Mouse (Mus musculus): ENCODE results near the gene Dmpk. TPM values are rescaled to one million over a fixed set of nuclear protein-coding genes. Genes with fewer than 3 reads are reported as not detected.

Gene Dmpk
- polyA plus RNA-seq (2014; fragmentation: Nextera tagmentation; extraction: Ambion mirVana) = 12.4 and 13.9 TPM in 2 replicates

DNA sequence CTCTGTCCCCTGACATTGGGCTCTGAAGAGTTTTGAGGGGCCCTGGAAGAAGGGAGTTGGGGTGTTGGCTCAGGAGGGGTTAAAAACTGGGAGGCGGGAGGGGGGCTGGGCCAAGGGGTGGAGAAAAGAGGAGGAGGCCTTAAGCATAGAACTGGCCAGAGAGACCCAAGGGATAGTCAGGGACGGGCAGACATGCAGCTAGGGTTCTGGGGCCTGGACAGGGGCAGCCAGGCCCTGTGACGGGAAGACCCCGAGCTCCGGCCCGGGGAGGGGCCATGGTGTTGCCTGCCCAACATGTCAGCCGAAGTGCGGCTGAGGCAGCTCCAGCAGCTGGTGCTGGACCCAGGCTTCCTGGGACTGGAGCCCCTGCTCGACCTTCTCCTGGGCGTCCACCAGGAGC is at the start of gene Dmpk:
Dmpk (plus strand) TSS at position 149 of the 400 bp plus-strand sequence.
- DNase-seq (ENCODE audit: low spot score) (no peak), ATAC-seq (replicated peaks; ENCODE audit: low FRiP score) (no peak)
- Histone ChIP-seq H3K27me3 (replicated peaks; ENCODE audit: control insufficient read depth, insufficient read depth, low read length) (peaks cover 32% of the 10 kb centered on the region), H3K4me1 (replicated peaks; ENCODE audit: control insufficient read depth, insufficient read depth, low read length) (peaks cover 38% of the 10 kb centered on the region), H3K27ac (ENCODE audit: low read depth, low read length) (no peak within 1 kb of the TSS), H3K4me3 (ENCODE audit: low read depth, low read length) (peak within 1 kb of the TSS; percentile 16; the same call in 1 of the 2 replicates), H3K9me3 (ENCODE audit: control insufficient read depth, low read length) (no peaks in the 10 kb centered on the region), H3K4me2 (peak within 1 kb of the TSS; percentile 33), H3K36me3 (ENCODE audit: control insufficient read depth, insufficient read depth, low read length) (peaks cover 37% of the 10 kb centered on the region), H3K9ac (ENCODE audit: low read depth, low read length) (no peak within 1 kb of the TSS)
- WGBS = 59% methylated on average over 10 of the region's 10 CpGs

DNA sequence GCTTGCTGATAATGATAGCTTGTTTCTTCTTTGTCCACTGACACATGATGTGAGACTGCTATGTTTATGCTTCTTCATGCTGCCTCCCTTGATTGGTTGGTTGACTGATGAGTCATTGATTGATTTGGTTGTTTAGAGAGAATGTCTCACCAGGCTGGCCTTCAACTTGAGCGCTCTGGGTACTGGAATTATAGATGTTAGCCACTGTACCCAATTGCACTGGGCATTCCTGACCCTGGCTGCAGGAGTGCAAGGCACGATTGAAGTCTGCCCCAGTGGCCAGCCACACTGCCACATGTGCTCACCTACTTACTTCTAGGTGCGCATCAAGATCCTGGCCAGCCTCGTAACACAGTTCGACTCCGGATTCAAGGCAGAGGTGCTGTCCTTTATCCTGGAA is 39.0 kb upstream of the Dmpk start:
- Histone ChIP-seq H3K4me1 (replicated peaks; ENCODE audit: control insufficient read depth, insufficient read depth, low read length) (no peaks in the 10 kb centered on the region), H3K9ac (ENCODE audit: low read depth, low read length) (no peak overlapping the region), H3K27ac (ENCODE audit: low read depth, low read length) (no peak overlapping the region), H3K4me2 (no peak overlapping the region), H3K4me3 (ENCODE audit: low read depth, low read length) (no peak overlapping the region), H3K27me3 (replicated peaks; ENCODE audit: control insufficient read depth, insufficient read depth, low read length) (no peaks in the 10 kb centered on the region), H3K36me3 (ENCODE audit: control insufficient read depth, insufficient read depth, low read length) (peaks cover 90% of the 10 kb centered on the region), H3K9me3 (ENCODE audit: control insufficient read depth, low read length) (no peaks in the 10 kb centered on the region)
- no peak for DNase-seq (ENCODE audit: low spot score)
- WGBS = 96% methylated on average over 6 of the region's 6 CpGs
- no peak for ATAC-seq (replicated peaks; ENCODE audit: low FRiP score)

DNA sequence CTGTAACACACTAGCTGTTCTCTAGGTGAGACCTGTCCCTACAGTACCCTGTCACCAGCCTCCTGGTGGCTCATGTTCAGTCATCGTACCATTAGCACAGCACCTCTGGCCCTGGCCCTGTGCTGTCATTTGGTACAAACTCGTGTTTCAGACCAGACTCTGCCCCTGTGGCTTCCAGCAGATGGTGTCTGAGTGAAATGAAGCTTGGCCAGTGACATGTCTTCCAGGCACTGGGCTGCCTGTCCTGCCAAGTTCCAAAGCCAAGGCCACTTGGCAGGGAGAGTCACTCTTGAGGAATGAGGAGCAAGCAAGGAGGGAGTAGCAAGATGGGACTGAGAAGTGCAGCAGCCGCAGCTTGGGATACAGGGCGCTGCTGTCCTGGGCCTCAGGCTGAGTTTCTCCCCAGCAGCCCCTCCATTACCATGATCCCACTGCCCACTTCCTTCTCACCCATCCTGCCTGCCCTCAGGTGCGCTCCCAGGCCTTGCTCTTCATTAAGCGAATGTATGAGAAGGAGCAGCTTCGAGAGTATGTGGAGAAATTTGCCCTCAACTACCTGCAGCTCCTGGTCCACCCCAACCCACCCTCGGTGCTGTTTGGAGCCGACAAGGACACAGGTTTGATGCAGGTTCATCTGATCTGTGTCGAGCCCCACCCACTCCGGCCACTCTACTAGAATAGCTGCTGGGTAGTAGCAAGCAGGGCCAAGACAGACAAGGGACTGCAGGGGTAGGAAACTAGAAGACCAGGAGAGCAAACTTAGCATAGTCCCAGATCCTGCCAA is 37.2 kb upstream of the Dmpk start:
- ATAC-seq (replicated peaks; ENCODE audit: low FRiP score) (peak; percentile 22; the same call in 1 of the 2 replicates), DNase-seq (ENCODE audit: low spot score) (no peak)
- H3K27me3 ChIP-seq (replicated peaks; ENCODE audit: control insufficient read depth, insufficient read depth, low read length) = no peaks in the 10 kb centered on the region
- peaks cover 86% of the 10 kb centered on the region for H3K36me3 ChIP-seq (ENCODE audit: control insufficient read depth, insufficient read depth, low read length)
- no peak overlapping the region for H3K9ac ChIP-seq (ENCODE audit: low read depth, low read length)
- H3K4me1 ChIP-seq (replicated peaks; ENCODE audit: control insufficient read depth, insufficient read depth, low read length) = no peaks in the 10 kb centered on the region
- H3K27ac ChIP-seq (ENCODE audit: low read depth, low read length) = no peak overlapping the region
- H3K4me3 ChIP-seq (ENCODE audit: low read depth, low read length) = no peak overlapping the region
- WGBS = 88% methylated on average over 11 of the region's 11 CpGs
- no peak overlapping the region for H3K4me2 ChIP-seq
- no peaks in the 10 kb centered on the region for H3K9me3 ChIP-seq (ENCODE audit: control insufficient read depth, low read length)

DNA sequence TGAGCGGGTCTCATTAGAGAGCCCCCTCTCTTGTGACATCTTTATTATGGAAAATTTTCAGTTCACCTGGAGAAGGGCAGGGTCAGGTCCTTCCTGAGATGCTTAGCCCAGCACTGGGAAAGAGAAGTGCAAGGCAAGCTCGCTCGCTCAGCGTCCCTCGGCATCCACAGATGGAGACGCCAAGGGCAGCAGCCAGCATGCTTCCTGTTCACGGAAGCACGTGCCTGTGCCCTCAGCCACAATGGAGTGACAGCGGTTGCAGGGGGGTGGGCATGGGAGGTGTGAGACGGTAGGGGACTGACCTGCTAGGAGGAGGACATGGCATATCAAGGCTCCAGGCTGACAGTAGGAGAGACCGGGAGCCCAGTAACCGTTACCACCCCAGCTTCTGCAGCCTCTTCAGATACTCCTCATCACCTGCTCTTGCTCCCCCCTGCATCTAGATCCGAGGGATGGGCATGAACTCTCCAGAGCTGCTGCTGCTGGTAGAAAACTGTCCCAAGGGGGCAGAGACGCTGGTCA is 35.6 kb upstream of the Dmpk start:
- Histone ChIP-seq H3K36me3 (ENCODE audit: control insufficient read depth, insufficient read depth, low read length) (peaks cover 74% of the 10 kb centered on the region), H3K27ac (ENCODE audit: low read depth, low read length) (no peak overlapping the region), H3K9ac (ENCODE audit: low read depth, low read length) (no peak overlapping the region), H3K27me3 (replicated peaks; ENCODE audit: control insufficient read depth, insufficient read depth, low read length) (no peaks in the 10 kb centered on the region), H3K4me2 (no peak overlapping the region), H3K4me1 (replicated peaks; ENCODE audit: control insufficient read depth, insufficient read depth, low read length) (no peaks in the 10 kb centered on the region), H3K9me3 (ENCODE audit: control insufficient read depth, low read length) (no peaks in the 10 kb centered on the region), H3K4me3 (ENCODE audit: low read depth, low read length) (no peak overlapping the region)
- no peak for DNase-seq (ENCODE audit: low spot score)
- 83% methylated on average over 14 of the region's 14 CpGs for WGBS
- no peak for ATAC-seq (replicated peaks; ENCODE audit: low FRiP score)

DNA sequence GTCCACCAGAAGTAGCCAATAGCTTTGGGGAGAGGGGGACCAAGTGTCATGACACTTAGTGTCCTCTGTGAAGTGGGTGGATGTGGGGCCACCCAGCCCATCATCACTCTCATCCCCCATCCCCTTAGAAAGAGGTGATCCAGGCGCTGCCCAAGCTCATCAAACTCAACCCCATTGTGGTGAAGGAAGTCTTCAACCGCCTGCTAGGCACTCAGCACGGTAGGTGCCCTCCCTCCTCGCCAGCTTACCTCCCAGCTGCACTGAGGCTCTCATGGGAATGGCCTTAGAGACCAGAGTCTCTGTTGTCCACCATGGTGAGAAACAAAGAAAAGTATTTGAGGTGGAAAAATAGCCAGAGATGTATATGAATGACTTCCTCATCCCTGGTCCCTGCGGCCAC is 34.4 kb upstream of the Dmpk start:
- Histone ChIP-seq H3K27ac (ENCODE audit: low read depth, low read length) (no peak overlapping the region), H3K4me1 (replicated peaks; ENCODE audit: control insufficient read depth, insufficient read depth, low read length) (no peaks in the 10 kb centered on the region), H3K9ac (ENCODE audit: low read depth, low read length) (no peak overlapping the region), H3K9me3 (ENCODE audit: control insufficient read depth, low read length) (no peaks in the 10 kb centered on the region), H3K4me3 (ENCODE audit: low read depth, low read length) (no peak overlapping the region), H3K27me3 (replicated peaks; ENCODE audit: control insufficient read depth, insufficient read depth, low read length) (no peaks in the 10 kb centered on the region), H3K4me2 (no peak overlapping the region), H3K36me3 (ENCODE audit: control insufficient read depth, insufficient read depth, low read length) (peaks cover 67% of the 10 kb centered on the region)
- 86% methylated on average over 5 of the region's 5 CpGs for WGBS
- no peak for DNase-seq (ENCODE audit: low spot score)
- no peak for ATAC-seq (replicated peaks; ENCODE audit: low FRiP score)

DNA sequence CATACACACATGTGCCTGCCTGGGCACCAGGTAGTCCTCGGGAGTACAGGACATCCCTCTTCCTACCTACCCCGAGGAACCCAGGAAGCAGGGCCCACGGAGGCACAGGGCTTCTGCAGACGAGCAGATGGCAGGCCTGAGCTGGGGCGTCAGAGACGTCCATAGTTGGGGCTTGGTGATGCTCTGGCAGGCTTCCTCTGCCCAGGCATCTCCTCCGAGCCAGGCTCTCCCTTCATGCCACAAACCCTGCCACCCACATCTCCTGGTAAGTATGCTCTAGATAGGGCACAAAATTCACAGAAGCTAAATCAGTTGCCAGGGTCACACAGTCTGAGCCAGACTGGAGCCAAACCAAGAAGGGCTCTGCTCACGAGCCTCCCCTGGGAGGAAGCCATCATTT is 33.5 kb upstream of the Dmpk start:
- Histone ChIP-seq H3K4me3 (ENCODE audit: low read depth, low read length) (no peak overlapping the region), H3K27ac (ENCODE audit: low read depth, low read length) (no peak overlapping the region), H3K9ac (ENCODE audit: low read depth, low read length) (no peak overlapping the region), H3K4me1 (replicated peaks; ENCODE audit: control insufficient read depth, insufficient read depth, low read length) (no peaks in the 10 kb centered on the region), H3K36me3 (ENCODE audit: control insufficient read depth, insufficient read depth, low read length) (peaks cover 58% of the 10 kb centered on the region), H3K27me3 (replicated peaks; ENCODE audit: control insufficient read depth, insufficient read depth, low read length) (no peaks in the 10 kb centered on the region), H3K4me2 (no peak overlapping the region), H3K9me3 (ENCODE audit: control insufficient read depth, low read length) (no peaks in the 10 kb centered on the region)
- 85% methylated on average over 8 of the region's 8 CpGs for WGBS
- DNase-seq (ENCODE audit: low spot score) (no peak), ATAC-seq (replicated peaks; ENCODE audit: low FRiP score) (no peak)

DNA sequence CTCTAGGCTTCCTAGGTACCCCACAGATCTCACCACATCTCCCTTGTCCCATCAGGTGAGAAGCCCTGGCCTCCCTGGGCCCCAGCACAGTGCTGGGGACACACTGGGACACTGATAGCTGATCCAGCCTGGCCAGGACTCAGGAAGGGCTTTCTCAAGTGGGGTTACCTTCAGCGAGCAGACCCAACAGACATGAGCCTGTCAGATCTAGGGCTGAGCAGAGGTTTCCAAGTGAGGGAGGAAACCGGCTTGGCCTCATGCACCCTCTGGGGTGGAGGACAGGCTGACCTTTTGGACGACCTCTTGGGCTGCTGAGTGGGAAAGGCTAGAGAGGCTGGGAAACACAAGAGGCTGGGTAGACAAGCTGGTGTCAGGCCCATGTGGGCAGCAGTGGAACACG is 32.5 kb upstream of the Dmpk start:
- peak overlapping the region; percentile 10; the same call in 1 of the 2 replicates for H3K27ac ChIP-seq (ENCODE audit: low read depth, low read length)
- ATAC-seq (replicated peaks; ENCODE audit: low FRiP score) = no peak
- H3K27me3 ChIP-seq (replicated peaks; ENCODE audit: control insufficient read depth, insufficient read depth, low read length) = no peaks in the 10 kb centered on the region
- 69% methylated on average over 4 of the region's 4 CpGs for WGBS
- no peak overlapping the region for H3K4me2 ChIP-seq
- H3K9ac ChIP-seq (ENCODE audit: low read depth, low read length) = no peak overlapping the region
- no peak overlapping the region for H3K4me3 ChIP-seq (ENCODE audit: low read depth, low read length)
- no peaks in the 10 kb centered on the region for H3K9me3 ChIP-seq (ENCODE audit: control insufficient read depth, low read length)
- peaks cover 49% of the 10 kb centered on the region for H3K36me3 ChIP-seq (ENCODE audit: control insufficient read depth, insufficient read depth, low read length)
- no peak for DNase-seq (ENCODE audit: low spot score)
- H3K4me1 ChIP-seq (replicated peaks; ENCODE audit: control insufficient read depth, insufficient read depth, low read length) = no peaks in the 10 kb centered on the region

DNA sequence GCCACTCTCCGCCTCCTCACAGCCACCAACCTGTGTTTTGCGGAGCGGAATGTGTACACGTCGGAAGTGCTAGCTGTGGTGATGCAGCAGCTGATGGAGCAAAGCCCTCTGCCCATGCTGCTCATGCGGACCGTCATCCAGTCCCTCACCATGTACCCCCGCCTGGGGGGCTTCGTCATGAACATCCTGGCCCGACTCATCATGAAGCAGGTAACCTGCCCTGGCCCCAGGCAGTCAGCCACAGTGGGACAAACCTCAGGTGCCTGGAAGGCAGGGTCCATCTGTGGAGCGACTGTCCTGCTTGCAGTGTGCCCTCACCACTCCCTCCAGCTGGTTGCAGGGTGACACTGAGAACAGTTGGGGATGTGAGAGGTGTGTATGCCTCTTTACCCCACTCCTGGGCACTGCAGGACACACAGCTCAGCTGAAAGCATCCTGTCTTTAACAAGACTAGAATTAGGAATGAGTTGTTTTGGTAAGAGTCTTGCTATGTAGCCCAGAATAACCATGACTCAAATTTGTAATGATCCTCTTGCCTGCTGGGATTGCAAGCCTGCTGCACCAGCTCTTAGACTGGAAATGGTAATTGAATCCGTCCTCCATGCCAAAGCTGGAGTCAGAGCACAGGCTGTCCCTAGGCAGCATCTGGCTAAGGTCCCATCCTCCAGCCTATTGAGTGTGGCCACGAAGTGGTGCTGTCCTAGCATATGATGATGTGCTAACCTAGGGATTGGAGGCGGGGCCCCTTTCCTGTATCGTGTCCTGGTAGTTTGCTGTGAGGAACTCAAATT is 31.1 kb upstream of the Dmpk start:
- Histone ChIP-seq H3K27me3 (replicated peaks; ENCODE audit: control insufficient read depth, insufficient read depth, low read length) (no peaks in the 10 kb centered on the region), H3K4me1 (replicated peaks; ENCODE audit: control insufficient read depth, insufficient read depth, low read length) (no peaks in the 10 kb centered on the region), H3K27ac (ENCODE audit: low read depth, low read length) (no peak overlapping the region), H3K4me2 (no peak overlapping the region), H3K9me3 (ENCODE audit: control insufficient read depth, low read length) (no peaks in the 10 kb centered on the region), H3K4me3 (ENCODE audit: low read depth, low read length) (no peak overlapping the region), H3K9ac (ENCODE audit: low read depth, low read length) (no peak overlapping the region), H3K36me3 (ENCODE audit: control insufficient read depth, insufficient read depth, low read length) (peaks cover 36% of the 10 kb centered on the region)
- no peak for ATAC-seq (replicated peaks; ENCODE audit: low FRiP score)
- WGBS = 88% methylated on average over 15 of the region's 15 CpGs
- DNase-seq (ENCODE audit: low spot score) = no peak

Data from liver, embryonic 11.5 days (tissue).